Mouse (Mus musculus): ENCODE measurements around the gene Gas7.

- no peak for TF ChIP-seq FLI1 (IDR thresholded peaks at IDR 0.05; ENCODE audit: low read length)
- no peak for TF ChIP-seq GATA1 (IDR thresholded peaks at IDR 0.05; ENCODE audit: borderline replicate concordance, low read length)
Observed at GRCm38 (mm10) chr11:67561631-67562030, 106.4 kb downstream of the Gas7 start.

All from megakaryocyte, embryonic 14.5 days (primary cell).